Mouse (Mus musculus): ENCODE measurements around the gene Dynll1. TPM values are rescaled to one million over a fixed set of nuclear protein-coding genes. Genes with fewer than 3 reads are reported as not detected.

The Dynll1 gene
- total and polyA plus RNA-seq, 2 experiments from 2014 or later = 196 to 893 TPM

GRCm38 (mm10) chr5:115326875-115327609 lies 26.2 kb upstream of the Dynll1 start, which contains the start of gene Srsf9:
TSS of gene Srsf9 (plus strand) at chr5:115327177.
- H3K36me3 ChIP-seq (ENCODE audit: insufficient read depth, low read length) = peaks cover 14% of the 10 kb centered on the region
- under 1% methylated on average over 53 of the region's 97 CpGs for WGBS
- H3K27me3 ChIP-seq (ENCODE audit: insufficient read depth, low read length) = no peaks in the 10 kb centered on the region
- ATAC-seq (ENCODE audit: low FRiP score) (peak; percentile 89), DNase-seq (ENCODE audit: low spot score) (peak; percentile 94)
- no peak for TF ChIP-seq CTCF (IDR thresholded peaks at IDR 0.05)
- peak within 1 kb of the TSS; percentile 88 for H3K27ac ChIP-seq (ENCODE audit: low read depth, low read length)
- peak within 1 kb of the TSS; percentile 86 for H3K9ac ChIP-seq (replicated peaks; ENCODE audit: low read length, poor library complexity, severe bottlenecking)
- peak within 1 kb of the TSS; percentile 85 for H3K4me2 ChIP-seq (ENCODE audit: low read depth, low read length, poor library complexity, severe bottlenecking)
- H3K4me1 ChIP-seq (ENCODE audit: insufficient read depth, low read length) = 0 out of 2 replicates have a peak, but pooled peaks cover 4% of the 10 kb centered on the region
- peak within 1 kb of the TSS; percentile 94 for H3K4me3 ChIP-seq (ENCODE audit: low read depth, low read length)
- no peaks in the 10 kb centered on the region for H3K9me3 ChIP-seq (ENCODE audit: low read length)

DNA sequence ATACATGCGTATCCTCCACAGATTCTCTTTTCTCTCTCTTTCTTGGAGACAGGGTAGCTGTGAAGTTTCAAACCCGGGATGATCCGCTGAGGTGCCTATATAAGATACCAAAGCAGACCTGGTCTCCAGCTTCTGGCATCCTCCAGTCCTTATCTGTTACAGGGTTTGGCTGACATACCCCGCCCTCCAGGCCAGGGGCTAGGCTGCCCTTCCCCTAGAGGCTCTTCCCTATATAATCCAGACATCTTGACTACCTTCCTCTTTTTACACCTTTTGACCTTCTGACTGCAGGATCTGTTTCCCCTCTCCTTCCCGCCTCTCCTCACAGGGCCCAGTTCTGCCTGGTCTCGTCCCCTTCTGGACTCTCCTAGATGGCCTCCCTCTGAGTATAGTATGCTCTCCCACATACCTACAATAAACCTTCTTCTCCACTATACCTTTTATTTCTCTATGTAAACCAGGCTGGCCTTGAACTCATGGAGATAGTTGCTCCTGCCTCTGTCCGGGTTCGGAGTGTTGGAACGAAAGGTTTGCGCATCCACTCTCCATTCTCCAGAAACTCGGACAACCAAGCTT lies 25.5 kb upstream of the Dynll1 start:
- Histone ChIP-seq H3K4me1 (ENCODE audit: insufficient read depth, low read length) (0 out of 2 replicates have a peak, but pooled peaks cover 4% of the 10 kb centered on the region), H3K27me3 (ENCODE audit: insufficient read depth, low read length) (no peaks in the 10 kb centered on the region), H3K36me3 (ENCODE audit: insufficient read depth, low read length) (peaks cover 7% of the 10 kb centered on the region), H3K27ac (ENCODE audit: low read depth, low read length) (peak overlapping the region; percentile 88), H3K9ac (replicated peaks; ENCODE audit: low read length, poor library complexity, severe bottlenecking) (peak overlapping the region; percentile 86), H3K4me2 (ENCODE audit: low read depth, low read length, poor library complexity, severe bottlenecking) (peak overlapping the region; percentile 85), H3K9me3 (ENCODE audit: low read length) (no peaks in the 10 kb centered on the region), H3K4me3 (ENCODE audit: low read depth, low read length) (peak overlapping the region; percentile 94)
- 0 out of 2 replicates have a peak, but pooled peaks have one; percentile 33 for ATAC-seq (ENCODE audit: low FRiP score)
- DNase-seq (ENCODE audit: low spot score) = no peak
- WGBS = 28% methylated on average over 11 of the region's 11 CpGs
- TF ChIP-seq CTCF (IDR thresholded peaks at IDR 0.05) = no peak

- Histone ChIP-seq H3K9me3 (ENCODE audit: low read length) (no peaks in the 10 kb centered on the region), H3K9ac (replicated peaks; ENCODE audit: low read length, poor library complexity, severe bottlenecking) (peak overlapping the region; percentile 40), H3K4me1 (ENCODE audit: insufficient read depth, low read length) (no peaks in the 10 kb centered on the region), H3K27me3 (ENCODE audit: insufficient read depth, low read length) (no peaks in the 10 kb centered on the region), H3K4me3 (ENCODE audit: low read depth, low read length) (peak overlapping the region; percentile 37), H3K4me2 (ENCODE audit: low read depth, low read length, poor library complexity, severe bottlenecking) (peak overlapping the region; percentile 64), H3K27ac (ENCODE audit: low read depth, low read length) (peak overlapping the region; percentile 71), H3K36me3 (ENCODE audit: insufficient read depth, low read length) (no peaks in the 10 kb centered on the region)
- DNase-seq (ENCODE audit: low spot score) = peak; percentile 83
- peak; percentile 72 for TF ChIP-seq CTCF (IDR thresholded peaks at IDR 0.05)
- under 1% methylated on average over 22 of the region's 22 CpGs for WGBS
- ATAC-seq (ENCODE audit: low FRiP score) = no peak
Observed at GRCm38 (mm10) chr5:115319004-115319940, 18.5 kb upstream of the Dynll1 start.

DNA sequence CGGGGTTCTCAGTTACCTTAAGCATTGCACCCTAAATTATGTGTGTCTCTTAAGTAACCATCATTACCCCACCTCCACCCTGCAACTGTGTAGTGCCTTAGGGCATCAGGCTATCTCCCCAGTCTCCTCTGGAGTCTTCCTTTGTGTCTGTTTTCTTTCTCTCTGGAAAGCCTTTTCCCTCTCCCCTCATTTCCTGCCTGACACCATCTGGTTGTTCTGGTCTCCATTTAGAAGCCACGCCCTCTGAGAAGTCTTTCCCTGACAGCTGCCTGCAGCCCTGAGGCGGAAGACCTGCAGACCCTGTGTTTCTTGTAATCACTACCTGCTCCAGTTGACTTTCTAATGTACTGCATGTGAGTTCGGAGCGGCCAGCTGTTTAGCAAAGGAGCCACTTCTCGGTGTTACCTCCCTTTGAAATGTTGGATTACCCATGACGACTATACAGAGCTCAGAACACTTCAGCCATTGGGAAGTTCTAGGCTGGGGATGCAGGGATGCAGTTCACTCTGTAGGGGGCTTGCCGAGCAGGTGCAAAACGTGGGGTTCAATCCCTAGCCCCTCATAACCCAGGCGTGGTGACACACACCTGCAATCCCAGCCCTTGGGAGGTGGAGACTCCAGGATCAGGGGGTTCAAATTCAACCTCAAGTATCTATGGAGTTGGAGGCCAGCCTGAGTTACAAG lies 17.0 kb upstream of the Dynll1 start:
- ATAC-seq (ENCODE audit: low FRiP score) (peak; percentile 27; the same call in 1 of the 2 replicates), DNase-seq (ENCODE audit: low spot score) (peak; percentile 54)
- no peak overlapping the region for H3K9ac ChIP-seq (replicated peaks; ENCODE audit: low read length, poor library complexity, severe bottlenecking)
- no peaks in the 10 kb centered on the region for H3K36me3 ChIP-seq (ENCODE audit: insufficient read depth, low read length)
- no peak for TF ChIP-seq CTCF (IDR thresholded peaks at IDR 0.05)
- no peaks in the 10 kb centered on the region for H3K27me3 ChIP-seq (ENCODE audit: insufficient read depth, low read length)
- no peak overlapping the region for H3K4me2 ChIP-seq (ENCODE audit: low read depth, low read length, poor library complexity, severe bottlenecking)
- H3K4me1 ChIP-seq (ENCODE audit: insufficient read depth, low read length) = no peaks in the 10 kb centered on the region
- no peaks in the 10 kb centered on the region for H3K9me3 ChIP-seq (ENCODE audit: low read length)
- 9% methylated on average over 10 of the region's 10 CpGs for WGBS
- no peak overlapping the region for H3K4me3 ChIP-seq (ENCODE audit: low read depth, low read length)
- no peak overlapping the region for H3K27ac ChIP-seq (ENCODE audit: low read depth, low read length)

DNA sequence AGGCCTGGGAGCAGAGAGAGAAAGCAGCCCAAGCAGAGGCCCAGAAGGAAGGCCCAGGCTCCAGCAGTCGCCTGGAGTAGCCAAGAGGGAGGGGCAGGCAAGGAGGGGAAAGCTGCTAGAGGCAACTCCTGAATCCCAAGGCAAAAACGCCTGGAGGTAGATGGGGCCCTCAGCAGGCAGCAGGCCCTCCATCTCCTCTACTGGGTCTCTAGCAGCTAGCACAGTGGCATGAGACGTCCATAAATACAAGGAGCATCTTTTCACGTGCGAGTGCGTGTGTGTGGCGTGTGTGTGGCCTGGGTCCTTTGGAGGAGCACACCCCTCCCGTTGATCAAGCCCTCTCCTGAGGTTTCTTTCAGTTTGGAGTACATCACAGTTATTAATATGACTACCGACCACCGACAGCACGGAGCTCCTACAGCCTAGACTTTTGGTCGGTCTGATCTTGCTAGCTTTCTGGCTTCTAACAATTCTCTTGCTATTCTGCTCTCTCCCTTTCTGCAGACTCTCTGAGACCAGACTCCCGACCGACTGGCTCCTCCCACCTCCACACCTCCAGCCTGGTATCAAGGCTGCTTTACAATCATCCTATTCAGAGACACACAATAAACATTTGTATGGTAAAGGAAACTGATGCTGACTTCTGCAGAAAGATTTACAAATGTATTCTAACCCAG lies 16.3 kb upstream of the Dynll1 start:
- no peaks in the 10 kb centered on the region for H3K36me3 ChIP-seq (ENCODE audit: insufficient read depth, low read length)
- no peaks in the 10 kb centered on the region for H3K9me3 ChIP-seq (ENCODE audit: low read length)
- no peaks in the 10 kb centered on the region for H3K27me3 ChIP-seq (ENCODE audit: insufficient read depth, low read length)
- H3K4me2 ChIP-seq (ENCODE audit: low read depth, low read length, poor library complexity, severe bottlenecking) = no peak overlapping the region
- H3K4me3 ChIP-seq (ENCODE audit: low read depth, low read length) = no peak overlapping the region
- no peaks in the 10 kb centered on the region for H3K4me1 ChIP-seq (ENCODE audit: insufficient read depth, low read length)
- ATAC-seq (ENCODE audit: low FRiP score) (no peak), DNase-seq (ENCODE audit: low spot score) (no peak)
- no peak for TF ChIP-seq CTCF (IDR thresholded peaks at IDR 0.05)
- 10% methylated on average over 14 of the region's 14 CpGs for WGBS
- no peak overlapping the region for H3K9ac ChIP-seq (replicated peaks; ENCODE audit: low read length, poor library complexity, severe bottlenecking)
- peak overlapping the region; percentile 8; the same call in 1 of the 2 replicates for H3K27ac ChIP-seq (ENCODE audit: low read depth, low read length)

All from midbrain, postnatal 0 days (tissue).